Mouse (Mus musculus): Measurements from ENCODE around the gene Myh7.

- TF ChIP-seq CTCF (IDR thresholded peaks at IDR 0.05), result no peak
- TF ChIP-seq EP300 (IDR thresholded peaks at IDR 0.05), result no peak
These were observed 31.1 kb upstream of the Myh7 start for GRCm38 (mm10) chr14:55025527-55025926.
